Mouse (Mus musculus): ENCODE data around the gene Spi1. TPM values are rescaled to one million over a fixed set of nuclear protein-coding genes. Genes with fewer than 3 reads are reported as not detected.
"Not testable (repeated sequence)": the region's sequence is repeated elsewhere in the genome, so short reads cannot be mapped to it uniquely, and the experiment has no call there.

The Spi1 gene
- polyA plus RNA-seq, 1 experiment from 2014 or later: 2.2 TPM

- H3K27ac ChIP-seq (ENCODE audit: low read depth, low read length): no peak overlapping the region
- no peaks in the 10 kb centered on the region for H3K36me3 ChIP-seq (ENCODE audit: control insufficient read depth, insufficient read depth, low read length)
- ATAC-seq (replicated peaks; ENCODE audit: low FRiP score): no peak
Observed at GRCm38 (mm10) chr2:91097015-91097414, 14.8 kb downstream of the Spi1 start.

GRCm38 (mm10) chr2:91098156-91098555 is 16.0 kb downstream of the Spi1 start:
- no peak overlapping the region for H3K4me3 ChIP-seq (ENCODE audit: low read depth, low read length)
- 88% methylated on average over 2 of the region's 2 CpGs for WGBS
- no peaks in the 10 kb centered on the region for H3K27me3 ChIP-seq (ENCODE audit: control insufficient read depth, insufficient read depth, low read length)
- DNase-seq (ENCODE audit: low spot score) (no peak), ATAC-seq (replicated peaks; ENCODE audit: low FRiP score) (no peak)
- H3K4me1 ChIP-seq (replicated peaks; ENCODE audit: control insufficient read depth, insufficient read depth, low read length): no peaks in the 10 kb centered on the region
- H3K4me2 ChIP-seq (ENCODE audit: low read depth, low read length, severe bottlenecking): no peak overlapping the region
- no peak overlapping the region for H3K27ac ChIP-seq (ENCODE audit: low read depth, low read length)
- no peak overlapping the region for H3K9ac ChIP-seq (ENCODE audit: low read length)
- no peaks in the 10 kb centered on the region for H3K9me3 ChIP-seq (ENCODE audit: control insufficient read depth, low read length)
- no peaks in the 10 kb centered on the region for H3K36me3 ChIP-seq (ENCODE audit: control insufficient read depth, insufficient read depth, low read length)

More at GRCm38 (mm10) chr2:91097015-91097414, 14.8 kb downstream of the Spi1 start:
- H3K4me2 ChIP-seq (ENCODE audit: low read depth, low read length, severe bottlenecking): no peak overlapping the region
- H3K9me3 ChIP-seq (ENCODE audit: control insufficient read depth, low read length): no peaks in the 10 kb centered on the region
- no peaks in the 10 kb centered on the region for H3K4me1 ChIP-seq (replicated peaks; ENCODE audit: control insufficient read depth, insufficient read depth, low read length)
- H3K9ac ChIP-seq (ENCODE audit: low read length): no peak overlapping the region
- H3K27me3 ChIP-seq (ENCODE audit: control insufficient read depth, insufficient read depth, low read length): no peaks in the 10 kb centered on the region
- WGBS: 85% methylated on average over 10 of the region's 10 CpGs
- H3K4me3 ChIP-seq (ENCODE audit: low read depth, low read length): no peak overlapping the region
- no peak for DNase-seq (ENCODE audit: low spot score)

DNA sequence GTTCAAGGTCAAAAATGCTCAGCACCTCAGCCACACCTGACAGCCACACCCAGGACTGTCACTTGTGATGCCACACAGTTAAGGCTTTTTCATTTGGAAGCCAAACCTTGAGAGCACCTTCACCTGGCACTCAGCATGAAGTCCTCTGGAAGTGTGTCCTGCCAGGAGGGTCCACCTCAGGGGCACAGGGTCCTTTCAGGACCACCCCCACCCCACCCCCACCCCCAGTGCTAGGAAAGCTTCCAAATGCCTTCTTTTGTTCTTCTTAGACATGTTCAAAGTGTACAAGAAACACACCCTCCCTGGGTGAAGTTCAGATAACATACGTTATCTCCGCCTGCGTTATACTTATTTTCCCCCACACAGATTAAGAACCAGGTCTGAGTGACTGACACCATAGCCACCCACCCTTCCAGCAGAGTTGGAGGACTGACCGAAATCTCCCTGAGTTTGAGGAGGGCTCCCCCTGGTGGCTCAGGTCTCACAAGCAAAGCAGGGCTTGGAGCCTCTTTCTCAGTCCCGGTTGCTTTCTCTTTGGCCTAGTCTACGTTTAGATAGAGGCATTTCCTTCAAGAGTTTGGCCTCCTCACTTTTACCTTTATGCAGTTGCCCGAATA is 19.0 kb downstream of the Spi1 start:
- no peaks in the 10 kb centered on the region for H3K9me3 ChIP-seq (ENCODE audit: control insufficient read depth, low read length)
- no peaks in the 10 kb centered on the region for H3K27me3 ChIP-seq (ENCODE audit: control insufficient read depth, insufficient read depth, low read length)
- H3K27ac ChIP-seq (ENCODE audit: low read depth, low read length): no peak overlapping the region
- no peak overlapping the region for H3K9ac ChIP-seq (ENCODE audit: low read length)
- H3K4me3 ChIP-seq (ENCODE audit: low read depth, low read length): no peak overlapping the region
- 13% methylated on average over 7 of the region's 7 CpGs for WGBS
- ATAC-seq (replicated peaks; ENCODE audit: low FRiP score) (peak; percentile 78; the same call in 1 of the 2 replicates), DNase-seq (ENCODE audit: low spot score) (peak; percentile 93)
- H3K4me2 ChIP-seq (ENCODE audit: low read depth, low read length, severe bottlenecking): no peak overlapping the region
- no peaks in the 10 kb centered on the region for H3K36me3 ChIP-seq (ENCODE audit: control insufficient read depth, insufficient read depth, low read length)
- H3K4me1 ChIP-seq (replicated peaks; ENCODE audit: control insufficient read depth, insufficient read depth, low read length): no peaks in the 10 kb centered on the region

DNA sequence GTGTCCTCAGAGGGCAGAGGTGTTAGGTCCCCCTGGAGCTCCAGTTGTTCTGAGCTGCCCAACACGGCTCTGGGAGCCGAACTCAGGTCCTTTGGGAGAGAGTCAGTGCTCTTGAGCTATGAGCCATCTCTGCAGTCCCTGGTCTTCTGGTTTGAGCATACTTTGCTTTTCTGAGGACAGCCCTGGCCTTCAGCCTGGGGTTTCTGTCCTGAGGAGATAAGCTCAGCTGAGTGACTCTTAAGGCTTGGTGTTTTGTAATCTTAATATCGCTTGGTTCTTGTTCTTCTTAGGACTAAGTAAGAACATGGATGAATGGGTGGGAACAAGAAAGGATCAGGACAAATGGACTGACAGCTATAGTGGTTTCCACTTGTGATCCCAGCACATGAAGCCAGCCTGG is 26.0 kb downstream of the Spi1 start:
- H3K9ac ChIP-seq (ENCODE audit: low read length): no peak overlapping the region
- H3K36me3 ChIP-seq (ENCODE audit: control insufficient read depth, insufficient read depth, low read length): no peaks in the 10 kb centered on the region
- WGBS: 88% methylated on average over 3 of the region's 3 CpGs
- DNase-seq (ENCODE audit: low spot score) (no peak), ATAC-seq (replicated peaks; ENCODE audit: low FRiP score) (no peak)
- no peak overlapping the region for H3K27ac ChIP-seq (ENCODE audit: low read depth, low read length)
- H3K4me2 ChIP-seq (ENCODE audit: low read depth, low read length, severe bottlenecking): no peak overlapping the region
- no peak overlapping the region for H3K4me3 ChIP-seq (ENCODE audit: low read depth, low read length)
- H3K27me3 ChIP-seq (ENCODE audit: control insufficient read depth, insufficient read depth, low read length): no peaks in the 10 kb centered on the region
- H3K4me1 ChIP-seq (replicated peaks; ENCODE audit: control insufficient read depth, insufficient read depth, low read length): no peaks in the 10 kb centered on the region
- H3K9me3 ChIP-seq (ENCODE audit: control insufficient read depth, low read length): no peaks in the 10 kb centered on the region

- Histone ChIP-seq H3K9ac (ENCODE audit: low read length) (no peak overlapping the region), H3K9me3 (ENCODE audit: control insufficient read depth, low read length) (no peaks in the 10 kb centered on the region), H3K36me3 (ENCODE audit: control insufficient read depth, insufficient read depth, low read length) (no peaks in the 10 kb centered on the region), H3K4me3 (ENCODE audit: low read depth, low read length) (no peak overlapping the region), H3K4me1 (replicated peaks; ENCODE audit: control insufficient read depth, insufficient read depth, low read length) (no peaks in the 10 kb centered on the region), H3K27me3 (ENCODE audit: control insufficient read depth, insufficient read depth, low read length) (no peaks in the 10 kb centered on the region), H3K4me2 (ENCODE audit: low read depth, low read length, severe bottlenecking) (no peak overlapping the region), H3K27ac (ENCODE audit: low read depth, low read length) (no peak overlapping the region)
- DNase-seq (ENCODE audit: low spot score) (no peak), ATAC-seq (replicated peaks; ENCODE audit: low FRiP score) (no peak)
- WGBS: 85% methylated on average over 5 of the region's 5 CpGs
Observed at GRCm38 (mm10) chr2:91109241-91109640, 27.1 kb downstream of the Spi1 start.

GRCm38 (mm10) chr2:91109807-91110385 is 27.7 kb downstream of the Spi1 start:
- no peak overlapping the region for H3K27ac ChIP-seq (ENCODE audit: low read depth, low read length)
- no peaks in the 10 kb centered on the region for H3K9me3 ChIP-seq (ENCODE audit: control insufficient read depth, low read length)
- no peaks in the 10 kb centered on the region for H3K27me3 ChIP-seq (ENCODE audit: control insufficient read depth, insufficient read depth, low read length)
- no peak for ATAC-seq (replicated peaks; ENCODE audit: low FRiP score)
- H3K4me1 ChIP-seq (replicated peaks; ENCODE audit: control insufficient read depth, insufficient read depth, low read length): no peaks in the 10 kb centered on the region
- no peaks in the 10 kb centered on the region for H3K36me3 ChIP-seq (ENCODE audit: control insufficient read depth, insufficient read depth, low read length)
- no peak overlapping the region for H3K9ac ChIP-seq (ENCODE audit: low read length)
- no peak overlapping the region for H3K4me2 ChIP-seq (ENCODE audit: low read depth, low read length, severe bottlenecking)
- WGBS: 94% methylated on average over 5 of the region's 5 CpGs
- H3K4me3 ChIP-seq (ENCODE audit: low read depth, low read length): no peak overlapping the region
- no peak for DNase-seq (ENCODE audit: low spot score)

DNA sequence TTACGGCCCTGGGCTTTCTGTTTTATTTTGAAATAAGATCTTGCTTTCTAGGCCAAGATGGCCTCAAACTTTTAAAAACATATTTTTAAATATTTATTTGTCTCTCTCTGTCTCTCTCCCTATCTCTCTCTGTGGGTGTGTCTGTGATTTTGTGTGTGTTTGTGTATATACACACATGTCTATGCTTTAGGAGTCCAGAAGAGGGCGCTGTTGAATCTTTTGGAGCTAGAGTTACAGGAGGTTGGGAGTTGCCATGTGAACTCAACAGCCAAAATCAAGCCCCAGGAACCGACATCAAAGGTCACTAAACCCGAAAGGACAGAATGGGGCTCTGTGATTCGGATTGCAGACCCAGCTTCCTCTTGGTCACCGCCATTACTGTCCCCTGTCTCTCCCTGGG is 28.2 kb downstream of the Spi1 start:
- no peaks in the 10 kb centered on the region for H3K36me3 ChIP-seq (ENCODE audit: control insufficient read depth, insufficient read depth, low read length)
- H3K4me3 ChIP-seq (ENCODE audit: low read depth, low read length): no peak overlapping the region
- H3K27ac ChIP-seq (ENCODE audit: low read depth, low read length): no peak overlapping the region
- no peaks in the 10 kb centered on the region for H3K27me3 ChIP-seq (ENCODE audit: control insufficient read depth, insufficient read depth, low read length)
- ATAC-seq (replicated peaks; ENCODE audit: low FRiP score) (no peak), DNase-seq (ENCODE audit: low spot score) (no peak)
- H3K9ac ChIP-seq (ENCODE audit: low read length): no peak overlapping the region
- no peak overlapping the region for H3K4me2 ChIP-seq (ENCODE audit: low read depth, low read length, severe bottlenecking)
- peaks cover 3% of the 10 kb centered on the region; the same call in 1 of the 2 replicates for H3K4me1 ChIP-seq (replicated peaks; ENCODE audit: control insufficient read depth, insufficient read depth, low read length)
- WGBS: 71% methylated on average over 6 of the region's 6 CpGs
- H3K9me3 ChIP-seq (ENCODE audit: control insufficient read depth, low read length): no peaks in the 10 kb centered on the region

GRCm38 (mm10) chr2:91111832-91112231 is 29.6 kb downstream of the Spi1 start:
- H3K9ac ChIP-seq (ENCODE audit: low read length); H3K27me3 ChIP-seq (ENCODE audit: control insufficient read depth, insufficient read depth, low read length); H3K4me3 ChIP-seq (ENCODE audit: low read depth, low read length); H3K36me3 ChIP-seq (ENCODE audit: control insufficient read depth, insufficient read depth, low read length); H3K4me2 ChIP-seq (ENCODE audit: low read depth, low read length, severe bottlenecking); DNase-seq (ENCODE audit: low spot score); H3K27ac ChIP-seq (ENCODE audit: low read depth, low read length); ATAC-seq (replicated peaks; ENCODE audit: low FRiP score); H3K4me1 ChIP-seq (replicated peaks; ENCODE audit: control insufficient read depth, insufficient read depth, low read length); H3K9me3 ChIP-seq (ENCODE audit: control insufficient read depth, low read length): not testable (repeated sequence)
- WGBS: 93% methylated on average over 3 of the region's 3 CpGs

DNA sequence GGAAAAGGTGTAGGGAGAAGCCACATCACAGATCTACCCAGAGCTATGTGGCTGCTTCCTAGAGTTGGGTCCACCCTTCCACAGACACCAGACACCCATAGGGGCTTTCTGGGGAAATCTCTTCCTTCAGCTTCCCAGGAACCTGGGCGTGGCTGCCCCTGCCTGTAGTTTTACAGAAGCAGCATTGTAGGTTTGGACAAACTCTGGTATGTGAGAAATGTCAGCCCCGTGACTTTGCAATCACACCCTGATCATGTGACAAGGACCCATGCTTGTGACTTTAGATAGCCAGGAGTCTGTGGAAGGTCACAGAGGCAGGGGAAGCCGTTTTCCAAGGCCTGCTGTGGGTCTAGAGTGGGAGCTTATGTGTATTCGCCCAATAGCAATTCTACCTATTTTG is 30.3 kb downstream of the Spi1 start:
- Histone ChIP-seq H3K9ac (ENCODE audit: low read length) (no peak overlapping the region), H3K36me3 (ENCODE audit: control insufficient read depth, insufficient read depth, low read length) (no peaks in the 10 kb centered on the region), H3K4me2 (ENCODE audit: low read depth, low read length, severe bottlenecking) (no peak overlapping the region), H3K4me1 (replicated peaks; ENCODE audit: control insufficient read depth, insufficient read depth, low read length) (peaks cover 3% of the 10 kb centered on the region; the same call in 1 of the 2 replicates), H3K4me3 (ENCODE audit: low read depth, low read length) (no peak overlapping the region), H3K27me3 (ENCODE audit: control insufficient read depth, insufficient read depth, low read length) (no peaks in the 10 kb centered on the region; the same call in 1 of the 2 replicates), H3K9me3 (ENCODE audit: control insufficient read depth, low read length) (no peaks in the 10 kb centered on the region), H3K27ac (ENCODE audit: low read depth, low read length) (no peak overlapping the region)
- DNase-seq (ENCODE audit: low spot score): no peak
- no peak for ATAC-seq (replicated peaks; ENCODE audit: low FRiP score)
- WGBS: 67% methylated on average over 4 of the region's 4 CpGs
